Mouse (Mus musculus) large intestine, adult 2 months (tissue): ENCODE data around the gene Ipo9. TPM values are rescaled to one million over a fixed set of nuclear protein-coding genes. Genes with fewer than 3 reads are reported as not detected.
"Not testable (repeated sequence)": the region's sequence is repeated elsewhere in the genome, so short reads cannot be mapped to it uniquely, and the experiment has no call there.

ENCODE experiments used
- DNase-seq: peaks from one replicate; pipeline ENCODE4 v3.0.0-alpha.2; 2012; ENCODE audit warnings: low read depth, low spot score
- WGBS: fragments of 180-500 bp; shearing (Covaris S2); methylation state at CpG from one replicate; pipeline ENCODE4 v1.1.7; 2018; 5-methylcytosine and 5-hydroxymethylcytosine counted together
- polyA plus RNA-seq: library from polyadenylated mRNA; depleted of rRNA; stranded (reverse); fragments of >200 nt; gene quantifications from 2 replicates; pipeline ENCODE4 v1.2.3, GENCODE M21; 2012

Ipo9 gene
- polyA plus RNA-seq, 1 experiment: 28.5 TPM

GRCm38 (mm10) chr1:135438801-135439200 is 8.5 kb upstream of the Ipo9 start:
- WGBS: 90% methylated on average over 6 of the region's 6 CpGs
- DNase-seq: no peak

GRCm38 (mm10) chr1:135435823-135436222 is 5.5 kb upstream of the Ipo9 start:
- 5% methylated on average over 2 of the region's 2 CpGs for WGBS

GRCm38 (mm10) chr1:135430669-135431017 is 344 bp upstream of the Ipo9 start:
- 2% methylated on average over 14 of the region's 14 CpGs for WGBS
- DNase-seq: no peak

More at GRCm38 (mm10) chr1:135435823-135436222, 5.5 kb upstream of the Ipo9 start:
- no peak for DNase-seq

GRCm38 (mm10) chr1:135427390-135427789 is 2.9 kb downstream of the Ipo9 start:
- no peak for DNase-seq

GRCm38 (mm10) chr1:135426645-135427044 is 3.7 kb downstream of the Ipo9 start:
- 93% methylated on average over 10 of the region's 10 CpGs for WGBS
- no peak for DNase-seq

More at GRCm38 (mm10) chr1:135427390-135427789, 2.9 kb downstream of the Ipo9 start:
- WGBS: 83% methylated on average over 6 of the region's 6 CpGs

GRCm38 (mm10) chr1:135422772-135423171 is 7.5 kb downstream of the Ipo9 start:
- WGBS: 86% methylated on average over 6 of the region's 6 CpGs
- DNase-seq: no peak

GRCm38 (mm10) chr1:135413996-135414395 is 16.3 kb downstream of the Ipo9 start:
- DNase-seq: no peak

GRCm38 (mm10) chr1:135412130-135412529 is 18.2 kb downstream of the Ipo9 start:
- no peak for DNase-seq
- 86% methylated on average over 4 of the region's 4 CpGs for WGBS

GRCm38 (mm10) chr1:135410967-135411366 is 19.3 kb downstream of the Ipo9 start:
- DNase-seq: no peak
- WGBS: 53% methylated on average over 2 of the region's 2 CpGs

GRCm38 (mm10) chr1:135408973-135409372 is 21.3 kb downstream of the Ipo9 start:
- WGBS: 97% methylated on average over 4 of the region's 4 CpGs
- no peak for DNase-seq

- WGBS: 86% methylated on average over 7 of the region's 7 CpGs
- no peak for DNase-seq
Measured at GRCm38 (mm10) chr1:135405356-135405755, 24.9 kb downstream of the Ipo9 start.

GRCm38 (mm10) chr1:135401452-135402110 is 28.7 kb downstream of the Ipo9 start:
- WGBS: 67% methylated on average over 3 of the region's 3 CpGs
- DNase-seq: no peak

- DNase-seq: no peak
- WGBS: 90% methylated on average over 5 of the region's 5 CpGs
Measured at GRCm38 (mm10) chr1:135399466-135399865, 30.8 kb downstream of the Ipo9 start.

- DNase-seq: no peak
- WGBS: 81% methylated on average over 9 of the region's 9 CpGs
Measured at GRCm38 (mm10) chr1:135385161-135385560, 45.1 kb downstream of the Ipo9 start.

GRCm38 (mm10) chr1:135384171-135384570 is 46.1 kb downstream of the Ipo9 start:
- DNase-seq: no peak
- 97% methylated on average over 5 of the region's 5 CpGs for WGBS

GRCm38 (mm10) chr1:135381560-135381959 is 48.7 kb downstream of the Ipo9 start:
- 70% methylated on average over 6 of the region's 6 CpGs for WGBS
- DNase-seq: not testable (repeated sequence)

- no peak for DNase-seq
- WGBS: 66% methylated on average over 15 of the region's 15 CpGs
Measured at GRCm38 (mm10) chr1:135380071-135380991, 50.0 kb downstream of the Ipo9 start.

GRCm38 (mm10) chr1:135379048-135379447 is 51.3 kb downstream of the Ipo9 start:
- DNase-seq: no peak
- WGBS: 50% methylated on average over 2 of the region's 2 CpGs

- WGBS: 40% methylated on average over 9 of the region's 9 CpGs
Measured at GRCm38 (mm10) chr1:135378576-135378975, 51.7 kb downstream of the Ipo9 start.

GRCm38 (mm10) chr1:135374868-135375581 is 55.3 kb downstream of the Ipo9 start, which contains the start of gene Shisa4:
TSS of gene Shisa4 (minus strand) at chr1:135375237.
- no peak for DNase-seq
- WGBS: 4% methylated on average over 38 of the region's 38 CpGs

More at GRCm38 (mm10) chr1:135378576-135378975, 51.7 kb downstream of the Ipo9 start:
- no peak for DNase-seq
